Mouse (Mus musculus) erythroblast, adult 5-6 weeks (primary cell): Measurements from ENCODE around the gene Mrps27. TPM values are rescaled to one million over a fixed set of nuclear protein-coding genes. Genes with fewer than 3 reads are reported as not detected.

ENCODE experiments used
- ATAC-seq: replicated peaks from 2 replicates; pipeline ENCODE4 v1.8.0; 2016; ENCODE audit warnings: moderate number of reproducible peaks, mild to moderate bottlenecking, moderate TSS enrichment, inconsistent platforms; ENCODE audit not compliant: poor library complexity, low FRiP score, severe bottlenecking
- total RNA-seq, 2 experiments: library from RNA; stranded (forward) in 1 of 2; stranded (reverse) in 1 of 2; fragments of 150-400 nt in 1 of 2; fragments of 200-764, 138-1000 nt in 1 of 2; gene quantifications; 2 replicates each; pipeline versions ENCODE4 v1.2.3 to v1.2.4; 2015 to 2017; ENCODE audit warnings: low replicate concordance in 2 of 2

Mrps27 gene
- total RNA-seq, 2 experiments from 2014 or later, result 1.9 TPM; not detected in 1

GRCm38 (mm10) chr13:99458658-99459386, 114.2 kb downstream of the Mrps27 start:
- no peak for ATAC-seq

- no peak for ATAC-seq
These were observed 115.0 kb downstream of the Mrps27 start for GRCm38 (mm10) chr13:99459612-99460011.

GRCm38 (mm10) chr13:99461886-99462285, 117.3 kb downstream of the Mrps27 start:
- ATAC-seq, result no peak

GRCm38 (mm10) chr13:99464551-99464950, 120.0 kb downstream of the Mrps27 start:
- ATAC-seq, result no peak

Other genes with a start within 250 kb of the Mrps27 start
- 0.42 TPM in 1 of 2 replicates, not detected in the other for gene Zfp366, start 160.0 kb upstream of the Mrps27 start, total RNA-seq (2015; ENCODE audit: low replicate concordance)
- gene Zfp366, start 160.0 kb upstream of the Mrps27 start, total RNA-seq (2017; ENCODE audit: low replicate concordance), result 0.14 and 0.17 TPM in 2 replicates
- 5.6 and 13.8 TPM in 2 replicates for gene Ptcd2, start 81 bp upstream of the Mrps27 start, total RNA-seq (2015; ENCODE audit: low replicate concordance)
- gene Ptcd2, start 81 bp upstream of the Mrps27 start, total RNA-seq (2017; ENCODE audit: low replicate concordance), result 5.6 and 10.0 TPM in 2 replicates
- gene Map1b, start 171.8 kb downstream of the Mrps27 start, total RNA-seq (2015; ENCODE audit: low replicate concordance), result not detected in 2 replicates
- 0.17 and 0.28 TPM in 2 replicates for gene Map1b, start 171.8 kb downstream of the Mrps27 start, total RNA-seq (2017; ENCODE audit: low replicate concordance)